In the genomic region with DNA sequence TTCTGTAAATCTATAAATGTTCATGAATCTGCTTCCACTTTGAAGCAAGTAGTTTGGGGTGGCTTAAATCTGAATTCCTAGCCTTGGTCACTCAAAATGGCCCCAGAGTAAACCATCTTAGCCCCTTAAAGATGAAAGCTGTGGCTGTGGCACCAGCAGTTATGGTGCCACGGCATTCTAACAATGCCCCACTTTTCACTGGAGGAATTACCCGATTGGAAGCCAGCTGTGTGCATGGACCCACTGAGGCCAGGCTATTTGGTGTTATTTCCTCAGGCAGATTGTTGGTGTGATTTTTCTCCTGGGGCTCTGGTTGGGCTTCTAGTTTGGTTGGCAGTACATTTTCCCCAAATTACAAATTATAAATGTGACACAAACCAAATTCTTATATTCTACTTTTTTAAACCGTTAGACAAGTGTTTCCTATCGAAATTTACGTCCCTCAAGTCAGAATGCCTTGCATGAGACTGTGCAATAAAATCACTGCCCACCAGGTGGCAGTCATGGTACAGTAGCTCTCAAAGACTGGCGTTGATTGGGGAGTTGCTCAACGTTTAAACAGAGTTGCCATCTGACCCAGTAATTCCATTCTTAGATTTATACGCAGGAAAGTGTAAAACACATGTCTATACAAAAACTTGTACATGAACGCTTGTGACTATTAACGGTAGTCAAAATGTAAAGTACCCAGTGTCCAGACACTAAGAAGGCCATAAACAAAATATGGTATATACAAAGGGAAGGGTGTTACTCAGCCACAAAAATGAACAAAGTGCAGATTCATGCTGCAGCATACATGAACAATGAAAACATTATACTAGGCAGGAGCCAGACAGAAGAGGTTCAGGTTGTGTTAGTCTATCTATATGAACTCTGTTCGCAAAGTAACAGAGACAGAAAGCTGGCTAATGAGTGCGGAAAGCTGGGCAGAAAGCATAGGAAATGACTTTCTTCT, we compare ENCODE assay signal across 8 mouse cellular contexts. TPM values are rescaled to one million over a fixed set of nuclear protein-coding genes. Genes with fewer than 3 reads are reported as not detected.
DNase-seq lines count a peak whose midpoint lies in the region; ATAC-seq and TF ChIP-seq lines count a peak whose summit lies in the region.

No protein-coding gene starts in this region.

- H3K9me3 ChIP-seq in MEL (replicated peaks; ENCODE audit: insufficient read depth, low read length), result no peaks in the 10 kb centered on the region
- no peaks in the 10 kb centered on the region for H3K9me3 ChIP-seq in forebrain, embryonic 11.5 days (ENCODE audit: control insufficient read depth, low read length)

- no peak for TF ChIP-seq EP300 in MEL (IDR thresholded peaks at IDR 0.05; ENCODE audit: low read depth in 1 of 2, low read length in 2 of 2)

- H3K4me3 ChIP-seq in MEL (ENCODE audit: control insufficient read depth in 1 of 2, insufficient read depth in 1 of 2, low read depth in 2 of 2, low read length in 2 of 2), result peak overlapping the region; percentile 41 to 48
- H3K4me3 ChIP-seq in forebrain, embryonic 11.5 days (ENCODE audit: low read depth, low read length), result no peak overlapping the region

- TF ChIP-seq POLR2A in MEL (IDR thresholded peaks at IDR 0.05; ENCODE audit: control insufficient read depth in 1 of 2, insufficient read depth in 1 of 2, low read depth in 1 of 2, low read length in 2 of 2, poor library complexity in 1 of 2), result no peak

- H3K36me3 ChIP-seq in MEL (ENCODE audit: control insufficient read depth in 1 of 2, insufficient read depth in 2 of 2, low read length in 2 of 2), result peaks cover 0 to 16% of the 10 kb centered on the region in 2 experiments; a peak in 2 of 4 replicates
- no peaks in the 10 kb centered on the region for H3K36me3 ChIP-seq in forebrain, embryonic 11.5 days (ENCODE audit: control insufficient read depth, insufficient read depth, low read length)

- no peak overlapping the region for H3K27ac ChIP-seq in MEL (ENCODE audit: control insufficient read depth, low read depth, low read length)
- no peak overlapping the region for H3K27ac ChIP-seq in forebrain, embryonic 11.5 days (ENCODE audit: low read depth, low read length)

- H3K9ac ChIP-seq in MEL (ENCODE audit: control insufficient read depth, low read depth, low read length, poor library complexity, severe bottlenecking), result peak overlapping the region; percentile 47
- no peak overlapping the region for H3K9ac ChIP-seq in forebrain, embryonic 11.5 days (ENCODE audit: low read length)

- H3K4me2 ChIP-seq in forebrain, embryonic 11.5 days (ENCODE audit: low read depth, low read length, severe bottlenecking), result no peak overlapping the region

- no peaks in the 10 kb centered on the region for H3K79me2 ChIP-seq in MEL (ENCODE audit: control insufficient read depth, insufficient read depth, low read length, poor library complexity)

- peaks cover 2 to 11% of the 10 kb centered on the region in 2 experiments for H3K4me1 ChIP-seq in MEL (ENCODE audit: control insufficient read depth in 1 of 2, insufficient read depth in 2 of 2, low read length in 2 of 2)
- H3K4me1 ChIP-seq in forebrain, embryonic 11.5 days (replicated peaks; ENCODE audit: control insufficient read depth, insufficient read depth, low read length), result no peaks in the 10 kb centered on the region

- DNase-seq in MEL (ENCODE audit: low read depth, low spot score), result peak; percentile 92
- DNase-seq in c-Kit-positive CD71-negative TER-119-negative erythroid progenitor cells, embryonic 14.5 days (ENCODE audit: low read depth), result peak; percentile 78
- peak; percentile 88 for DNase-seq in forebrain, embryonic 11.5 days (ENCODE audit: low spot score)
- DNase-seq in layer of hippocampus, postnatal 14 days (ENCODE audit: low spot score in 2 of 2), result peak; percentile 87 to 92
- DNase-seq in lung, postnatal 14 days, result peak; percentile 94
- DNase-seq in retina, adult 2 months (ENCODE audit: low read depth, low spot score), result peak; percentile 64
- peak; percentile 76 to 82 for DNase-seq in thymus, postnatal 36 days

- WGBS in forebrain, embryonic 11.5 days, result 47% methylated on average over 12 of the region's 12 CpGs

- no peaks in the 10 kb centered on the region for H3K27me3 ChIP-seq in MEL (ENCODE audit: control insufficient read depth in 1 of 2, insufficient read depth in 2 of 2, low read length in 2 of 2)
- no peaks in the 10 kb centered on the region for H3K27me3 ChIP-seq in forebrain, embryonic 11.5 days (ENCODE audit: control insufficient read depth, insufficient read depth, low read length)

- TF ChIP-seq RAD21 in MEL (IDR thresholded peaks at IDR 0.05; ENCODE audit: low read depth, low read length), result no peak; the same call in none of the 2 replicates

- TF ChIP-seq CTCF in MEL (IDR thresholded peaks at IDR 0.05 in 2 of 3, conservative IDR thresholded peaks at IDR 0.05 in 1 of 3; ENCODE audit: control insufficient read depth in 1 of 3, insufficient read depth in 1 of 3, low read depth in 2 of 3, low read length in 3 of 3, poor library complexity in 1 of 3, severe bottlenecking in 1 of 3), result peak; percentile 81 to 98 (median 87)

- ATAC-seq in forebrain, embryonic 11.5 days (replicated peaks; ENCODE audit: low FRiP score), result peak; percentile 66; the same call in 1 of the 2 replicates
- ATAC-seq in hematopoietic stem cell, adult 5-6 weeks (replicated peaks in 1 of 2; ENCODE audit: insufficient read depth in 1 of 2, low FRiP score in 2 of 2, low TSS enrichment in 1 of 2, low read depth in 1 of 2, poor library complexity in 2 of 2, severe bottlenecking in 2 of 2), result peak; percentile 97

TF ChIP-seq in MEL, 35 proteins besides CTCF, POLR2A, EP300 and RAD21:
- no peak for TF ChIP-seq E2F4 (IDR thresholded peaks at IDR 0.05; ENCODE audit: borderline replicate concordance, low read depth, low read length)
- TF ChIP-seq GATA1 (IDR thresholded peaks at IDR 0.05; ENCODE audit: low read depth, low read length), result no peak
- no peak for TF ChIP-seq POLR2AphosphoS5 (IDR thresholded peaks at IDR 0.05; ENCODE audit: borderline replicate concordance, low read depth, low read length)
- no peak for TF ChIP-seq NELFE (IDR thresholded peaks at IDR 0.05; ENCODE audit: low read depth, low read length)
- TF ChIP-seq MEF2A (IDR thresholded peaks at IDR 0.05; ENCODE audit: extremely low read depth, insufficient replicate concordance, low read depth, low read length, poor library complexity, severe bottlenecking), result no peak
- no peak for TF ChIP-seq CHD2 (IDR thresholded peaks at IDR 0.05; ENCODE audit: low read length)
- no peak for TF ChIP-seq MYB (IDR thresholded peaks at IDR 0.05; ENCODE audit: low read depth, low read length)
- no peak for TF ChIP-seq HCFC1 (IDR thresholded peaks at IDR 0.05; ENCODE audit: low read depth, low read length)
- TF ChIP-seq ZKSCAN1 (IDR thresholded peaks at IDR 0.05; ENCODE audit: low read depth, low read length), result no peak
- no peak for TF ChIP-seq CHD1 (IDR thresholded peaks at IDR 0.05; ENCODE audit: low read depth, low read length)
- no peak for TF ChIP-seq ZMIZ1 (IDR thresholded peaks at IDR 0.05; ENCODE audit: low read depth, low read length)
- no peak for TF ChIP-seq RCOR1 (IDR thresholded peaks at IDR 0.05; ENCODE audit: low read depth, low read length)
- no peak for TF ChIP-seq UBTF (IDR thresholded peaks at IDR 0.05; ENCODE audit: borderline replicate concordance, insufficient read depth, low read depth, low read length)
- no peak for TF ChIP-seq KAT2A (conservative IDR thresholded peaks at IDR 0.05; ENCODE audit: low read depth, low read length)
- no peak for TF ChIP-seq TCF12 (IDR thresholded peaks at IDR 0.05; ENCODE audit: low read depth, low read length)
- TF ChIP-seq JUND (IDR thresholded peaks at IDR 0.05; ENCODE audit: low read depth, low read length), result 0 out of 2 replicates have a peak, but pooled peaks have one; percentile 39
- TF ChIP-seq MAX (IDR thresholded peaks at IDR 0.05; ENCODE audit: low read length), result peak; percentile 53
- no peak for TF ChIP-seq USF2 (IDR thresholded peaks at IDR 0.05; ENCODE audit: borderline replicate concordance in 1 of 2, insufficient read depth in 1 of 2, low read depth in 1 of 2, low read length in 2 of 2)
- TF ChIP-seq MXI1 (IDR thresholded peaks at IDR 0.05; ENCODE audit: low read depth, low read length), result no peak
- peak; percentile 97 for TF ChIP-seq ZC3H11A (IDR thresholded peaks at IDR 0.05; ENCODE audit: low read depth, low read length)
- peak; percentile 67 for TF ChIP-seq SIN3A (IDR thresholded peaks at IDR 0.05; ENCODE audit: low read length)
- peak; percentile 41 for TF ChIP-seq ZNF384 (IDR thresholded peaks at IDR 0.05; ENCODE audit: low read depth, low read length)
- no peak for TF ChIP-seq TAL1 (IDR thresholded peaks at IDR 0.05; ENCODE audit: low read length)
- no peak for TF ChIP-seq MAFK (IDR thresholded peaks at IDR 0.05; ENCODE audit: borderline replicate concordance, low read depth, low read length)
- peak; percentile 34; the same call in 1 of the 2 replicates for TF ChIP-seq BHLHE40 (IDR thresholded peaks at IDR 0.05; ENCODE audit: borderline replicate concordance, low read depth, low read length)
- TF ChIP-seq MAZ (IDR thresholded peaks at IDR 0.05; ENCODE audit: low read depth, low read length), result no peak
- peak; percentile 97 for TF ChIP-seq SMC3 (IDR thresholded peaks at IDR 0.05; ENCODE audit: low read depth, low read length)
- TF ChIP-seq ETS1 (IDR thresholded peaks at IDR 0.05; ENCODE audit: low read depth, low read length), result no peak
- no peak for TF ChIP-seq NRF1 (IDR thresholded peaks at IDR 0.05; ENCODE audit: insufficient read depth, low read depth, low read length, poor library complexity, severe bottlenecking)
- TF ChIP-seq MYC (IDR thresholded peaks at IDR 0.05; ENCODE audit: low read depth, low read length), result 0 out of 2 replicates have a peak, but pooled peaks have one; percentile 30

RNA-seq across cellular contexts. Expression of a gene that starts 40.0 kb away (rescaled TPM):
- 342 and 456 TPM in 2 replicates for total RNA-seq in MEL (2012; rRNA removed)
- polyA plus RNA-seq in MEL (2012; ENCODE audit: insufficient read depth in 1 of 2, insufficient read length in 2 of 2, low read depth in 1 of 2, low replicate concordance in 2 of 2, missing spikeins in 1 of 2), result 100 to 1,000 TPM in 1 of 2 experiments, not detected in 1; 792 TPM
- 59.1 and 60.3 TPM in 2 replicates for polyA plus RNA-seq in forebrain, embryonic 11.5 days (2014; fragmentation: Nextera tagmentation; extraction: Ambion mirVana)
- 19.4 and 45.4 TPM in 2 replicates for total RNA-seq in hematopoietic stem cell, adult 5-6 weeks (2017)
- 100 to 1,000 TPM in 1 of 2 experiments, 10 to 100 TPM in 1; 97.4 to 100 TPM for total RNA-seq in layer of hippocampus, postnatal 14 days (2021)
